Mouse (Mus musculus) thymus, postnatal 0 days (tissue): ENCODE data around the gene Rasgef1b. TPM values are rescaled to one million over a fixed set of nuclear protein-coding genes. Genes with fewer than 3 reads are reported as not detected.

Experiments
- DNase-seq: peaks from one replicate; pipeline ENCODE4 v3.0.0-alpha.2; 2015; ENCODE audit warnings: low spot score
- polyA plus RNA-seq: library from polyadenylated mRNA; unstranded; fragments of >200 nt; fragmentation: Nextera tagmentation; extraction: Ambion mirVana; gene quantifications from 2 replicates; pipeline ENCODE4 v1.2.1, GENCODE M21; 2015

Gene Rasgef1b
- polyA plus RNA-seq, 1 experiment from 2014 or later: 12.0 TPM

- DNase-seq: no peak
Measured at GRCm38 (mm10) chr5:99404403-99405170, 324.3 kb downstream of the Rasgef1b start.

- no peak for DNase-seq
Measured at GRCm38 (mm10) chr5:99403325-99403724, 325.5 kb downstream of the Rasgef1b start.

DNA sequence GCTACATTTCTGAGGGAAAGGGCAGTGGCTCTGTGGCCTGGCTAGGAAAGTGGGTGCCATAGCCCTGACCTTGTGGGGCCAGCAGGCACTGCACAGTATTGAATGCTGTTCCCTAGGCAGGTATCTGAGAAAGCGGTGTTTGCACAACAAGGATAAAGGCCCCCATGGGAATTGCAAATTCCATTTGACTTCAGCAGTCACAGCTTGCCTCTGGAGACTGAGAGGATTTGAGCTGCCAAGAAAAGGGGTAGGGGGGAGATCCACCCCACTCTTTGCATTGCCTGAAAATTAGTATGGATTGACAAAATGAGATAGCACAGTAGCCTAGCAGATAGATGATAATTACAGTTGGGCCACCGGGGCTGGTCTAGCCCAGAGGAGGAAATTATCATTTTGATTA is 326.1 kb downstream of the Rasgef1b start:
- no peak for DNase-seq

DNA sequence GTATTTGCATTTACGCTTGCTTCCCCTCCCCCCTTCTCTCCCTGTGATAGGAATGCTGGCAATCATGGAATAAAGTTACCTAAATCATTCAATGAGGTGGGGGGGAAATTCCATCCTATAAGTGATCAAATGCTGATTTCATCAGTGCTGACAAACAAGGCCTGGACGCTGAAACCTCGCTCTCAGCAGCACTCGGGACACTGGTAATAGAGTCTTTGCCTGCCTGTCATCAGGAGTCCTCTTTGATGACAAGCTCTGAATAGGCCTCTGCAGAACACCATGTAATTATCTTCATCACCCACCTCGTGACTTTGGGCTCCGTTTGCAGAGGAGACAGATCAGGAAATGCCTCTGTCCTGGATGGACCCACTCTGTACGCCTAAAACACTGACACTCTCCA is 326.6 kb downstream of the Rasgef1b start:
- no peak for DNase-seq

DNA sequence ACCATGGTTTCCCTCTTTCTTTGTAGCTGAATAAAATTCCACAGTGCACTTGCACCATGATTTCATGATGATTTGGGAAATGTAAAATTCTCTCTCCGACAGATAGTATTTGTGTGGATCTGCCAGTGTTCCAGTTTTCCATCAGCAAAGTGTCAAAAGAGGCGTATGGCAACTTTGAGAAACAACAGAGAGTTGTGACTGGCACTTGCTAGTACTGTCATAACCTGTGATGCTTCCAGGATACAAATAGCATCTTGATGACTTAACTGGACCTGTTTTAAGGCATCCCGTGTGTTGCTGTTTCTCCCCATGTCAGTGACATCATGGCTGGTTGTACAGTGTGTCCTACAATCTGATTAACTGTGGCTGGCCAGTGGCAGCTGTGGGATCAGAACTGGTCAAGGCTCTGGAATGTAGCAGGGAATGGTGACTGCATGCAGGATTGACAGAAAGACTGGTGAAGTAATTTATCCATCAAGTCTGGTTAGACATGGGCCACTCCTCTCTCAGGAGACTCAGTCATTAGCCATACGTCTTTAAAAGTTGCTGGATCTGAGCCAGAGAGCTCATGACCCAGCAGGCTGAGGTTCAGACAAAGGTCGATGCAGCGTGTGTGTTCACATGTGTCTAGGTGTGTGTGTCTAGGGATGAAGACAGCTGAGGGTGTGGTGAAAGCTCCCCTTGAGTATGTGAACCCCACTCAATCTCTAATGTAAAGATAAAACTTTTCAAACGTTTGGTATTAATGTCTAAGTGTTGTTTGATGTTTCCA is 328.8 kb downstream of the Rasgef1b start:
- DNase-seq: no peak

GRCm38 (mm10) chr5:99398472-99399070 is 330.3 kb downstream of the Rasgef1b start:
- DNase-seq: no peak

GRCm38 (mm10) chr5:99394578-99394977 is 334.3 kb downstream of the Rasgef1b start:
- no peak for DNase-seq

- DNase-seq: no peak
Measured at GRCm38 (mm10) chr5:99391525-99391924, 337.3 kb downstream of the Rasgef1b start.

GRCm38 (mm10) chr5:99390776-99391175 is 338.1 kb downstream of the Rasgef1b start:
- no peak for DNase-seq

GRCm38 (mm10) chr5:99390314-99390713 is 338.6 kb downstream of the Rasgef1b start:
- no peak for DNase-seq

DNA sequence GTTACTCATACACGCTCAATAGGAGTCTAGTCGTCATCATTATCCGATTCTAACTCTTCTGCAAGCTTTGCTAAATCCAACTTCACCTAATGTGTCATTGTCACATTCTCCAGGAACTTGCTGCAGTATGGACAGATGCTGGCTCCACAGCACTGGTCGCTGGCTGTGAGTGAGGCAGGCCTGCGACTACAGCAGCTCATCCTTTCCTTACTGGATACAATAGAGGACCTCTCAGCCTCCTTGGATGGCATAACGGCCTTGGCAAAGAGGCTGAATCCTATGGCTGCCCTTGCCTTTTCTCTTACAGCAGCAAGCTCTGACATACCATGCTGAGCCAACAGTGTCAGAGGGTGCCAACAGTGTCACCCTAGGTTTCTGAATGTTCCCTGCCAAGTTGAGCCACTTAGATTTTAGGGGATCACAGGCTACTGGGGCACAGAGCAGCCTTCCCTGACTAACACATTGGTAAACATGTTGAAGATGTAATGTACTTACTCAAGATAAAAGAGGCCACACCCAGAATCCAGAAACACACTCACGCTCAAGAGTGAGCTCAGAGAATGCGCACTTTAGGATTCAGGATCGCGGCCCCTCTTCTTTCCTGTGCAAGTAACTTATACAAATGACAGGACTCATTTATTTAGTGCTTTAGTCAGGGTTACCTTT is 340.1 kb downstream of the Rasgef1b start:
- DNase-seq: no peak

DNA sequence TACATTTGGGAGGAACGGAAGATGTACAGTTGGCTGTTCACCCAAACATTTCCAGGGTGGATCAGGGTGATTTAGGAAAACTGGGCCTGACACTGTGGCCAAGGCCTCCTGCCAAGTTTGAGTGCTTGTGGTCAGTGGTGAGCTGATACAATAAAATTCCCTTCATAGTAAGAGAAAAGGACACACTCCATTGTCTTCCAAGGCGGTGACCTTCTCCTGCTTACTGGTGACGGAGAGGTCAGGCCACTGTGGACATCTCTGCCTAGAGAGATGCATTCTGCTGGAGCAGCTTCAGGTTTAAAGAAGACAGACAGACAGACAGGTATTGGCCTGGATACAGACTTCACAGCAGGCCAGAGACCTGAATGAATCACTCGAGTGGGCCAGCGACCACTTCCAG is 340.7 kb downstream of the Rasgef1b start:
- DNase-seq: no peak

GRCm38 (mm10) chr5:99387185-99387981 is 341.5 kb downstream of the Rasgef1b start:
- DNase-seq: no peak

GRCm38 (mm10) chr5:99386246-99386845 is 342.5 kb downstream of the Rasgef1b start:
- DNase-seq: no peak

DNA sequence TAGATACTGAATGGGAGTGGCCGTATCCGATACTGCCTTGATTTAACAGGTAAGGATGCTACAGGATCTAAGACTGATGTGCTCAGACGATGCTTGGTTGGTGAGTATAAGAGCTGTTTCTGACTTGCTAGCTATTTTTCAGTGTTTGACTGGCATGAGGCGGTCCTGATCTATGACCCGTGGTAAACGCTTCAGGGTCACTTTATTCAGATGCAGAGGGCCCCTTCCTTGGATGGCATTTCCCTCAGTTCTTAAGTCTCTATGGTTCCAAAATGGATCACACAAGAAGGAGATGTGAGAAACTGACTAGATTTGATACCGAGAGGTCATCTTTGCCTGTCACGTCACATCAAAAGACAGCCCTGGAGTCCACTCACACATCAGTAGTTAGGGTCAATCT is 343.1 kb downstream of the Rasgef1b start:
- no peak for DNase-seq

- DNase-seq: no peak
Measured at GRCm38 (mm10) chr5:99385090-99385489, 343.8 kb downstream of the Rasgef1b start.

DNA sequence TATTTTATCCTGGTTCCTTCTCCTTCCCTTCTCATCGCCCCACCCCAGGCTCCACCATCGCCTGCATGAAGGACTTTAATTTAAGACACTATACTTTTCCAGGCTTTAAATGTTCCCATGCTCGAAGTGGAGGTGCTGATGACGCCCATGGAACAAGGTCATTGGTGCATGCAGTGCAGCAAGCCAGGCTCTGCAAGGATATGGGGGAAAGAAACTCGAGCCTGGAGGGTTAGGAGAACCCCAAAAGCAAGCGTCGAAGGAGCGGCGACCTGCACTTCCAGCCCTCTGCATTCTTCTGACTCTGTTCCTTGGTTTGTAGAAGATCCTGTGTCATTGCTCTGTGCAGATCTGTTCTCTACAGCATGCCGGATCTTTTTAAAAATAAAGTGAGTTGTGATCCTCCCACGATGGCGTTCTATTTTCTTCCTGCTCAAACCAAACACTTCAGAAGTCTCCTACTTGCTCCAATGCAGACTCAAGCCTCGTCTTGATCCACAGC is 345.0 kb downstream of the Rasgef1b start:
- DNase-seq: no peak

- no peak for DNase-seq
Measured at GRCm38 (mm10) chr5:99382786-99383185, 346.1 kb downstream of the Rasgef1b start.

DNA sequence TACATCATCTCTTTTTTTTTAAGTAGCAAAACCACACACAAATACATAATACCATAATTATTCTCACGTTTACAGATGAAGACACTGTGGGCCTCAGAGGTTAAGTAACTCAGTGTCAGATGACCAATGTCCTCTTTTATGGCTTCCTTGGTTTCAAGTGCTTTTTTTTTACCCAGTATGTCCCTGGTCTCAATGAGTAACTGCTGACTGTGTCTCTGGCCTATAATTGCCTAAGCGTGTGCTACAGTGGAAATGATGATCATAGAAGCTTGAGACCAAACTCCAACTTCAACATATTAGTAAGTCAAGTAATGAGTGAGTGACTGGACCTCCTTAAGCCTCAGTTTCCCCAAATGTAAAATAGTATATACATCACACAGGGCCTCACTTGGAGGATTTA is 347.2 kb downstream of the Rasgef1b start:
- no peak for DNase-seq

DNA sequence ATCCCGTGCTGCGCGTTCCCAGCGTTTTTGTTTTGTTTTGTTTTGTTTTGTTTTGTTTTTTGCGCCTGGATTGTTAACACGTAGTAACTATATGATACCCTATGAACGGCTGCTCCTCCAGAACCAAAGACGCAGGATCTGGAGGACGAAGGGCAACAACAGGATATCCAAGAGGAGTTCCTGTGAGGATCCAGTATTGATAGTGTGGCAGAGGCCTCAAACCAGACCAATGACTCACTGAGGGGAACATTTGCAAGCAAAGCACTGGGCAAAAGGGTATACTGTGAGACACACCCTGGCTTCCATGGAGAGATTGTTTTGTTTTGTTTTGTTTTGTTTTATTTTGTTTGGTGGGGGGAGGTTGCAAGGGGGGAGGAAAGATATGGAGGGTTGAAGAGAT is 348.0 kb downstream of the Rasgef1b start:
- DNase-seq: no peak
